Mouse (Mus musculus) kidney, embryonic 15.5 days (tissue): ENCODE results near the gene Vwc2. TPM values are rescaled to one million over a fixed set of nuclear protein-coding genes. Genes with fewer than 3 reads are reported as not detected.

Source experiments
- ATAC-seq: fragments of 200-750 bp; cut with Nextera tagmentation; replicated peaks from 2 replicates; pipeline ENCODE4 v1.8.0; 2017; ENCODE audit warnings: moderate TSS enrichment; ENCODE audit not compliant: low FRiP score
- H3K27ac ChIP-seq: fragments of 300-500 bp; sonication (generic); 2 replicates; pipeline ENCODE4 v1.5.1; 2015; ENCODE audit warnings: mild to moderate bottlenecking, inconsistent platforms
- H3K27me3 ChIP-seq: fragments of 300-500 bp; sonication (generic); 2 replicates; pipeline ENCODE4 v1.6.1; 2015; ENCODE audit warnings: inconsistent platforms
- H3K36me3 ChIP-seq: fragments of 300-500 bp; sonication (generic); 2 replicates; pipeline ENCODE4 v1.6.1; 2015; ENCODE audit warnings: inconsistent platforms
- H3K4me1 ChIP-seq: fragments of 300-500 bp; sonication (generic); 2 replicates; pipeline ENCODE4 v1.6.1; 2015; ENCODE audit warnings: inconsistent platforms
- H3K4me2 ChIP-seq: fragments of 300-500 bp; sonication (generic); 2 replicates; pipeline ENCODE4 v1.6.1; 2015; ENCODE audit warnings: moderate library complexity, mild to moderate bottlenecking, inconsistent platforms
- H3K4me3 ChIP-seq: fragments of 300-500 bp; sonication (generic); replicated peaks from 2 replicates; pipeline ENCODE4 v1.5.1; 2015; ENCODE audit warnings: mild to moderate bottlenecking, inconsistent platforms
- H3K9ac ChIP-seq: fragments of 300-500 bp; sonication (generic); 2 replicates; pipeline ENCODE4 v1.6.1; 2015; ENCODE audit warnings: mild to moderate bottlenecking, inconsistent platforms
- H3K9me3 ChIP-seq: fragments of 300-500 bp; sonication (generic); replicated peaks from 2 replicates; pipeline ENCODE4 v1.6.1; 2016; ENCODE audit warnings: inconsistent platforms
- WGBS: fragments of 180-500 bp; shearing (Covaris S2); methylation state at CpG from one replicate; pipeline ENCODE4 v1.1.7; 2015; ENCODE audit warnings: mixed read lengths; 5-methylcytosine and 5-hydroxymethylcytosine counted together
- polyA plus RNA-seq: library from polyadenylated mRNA; unstranded; fragments of >200 nt; fragmentation: Nextera tagmentation; extraction: Ambion mirVana; gene quantifications from 2 replicates; pipeline ENCODE4 v1.2.1, GENCODE M21; 2015

Vwc2 gene
- polyA plus RNA-seq, 1 experiment from 2014 or later = 1.3 TPM

DNA sequence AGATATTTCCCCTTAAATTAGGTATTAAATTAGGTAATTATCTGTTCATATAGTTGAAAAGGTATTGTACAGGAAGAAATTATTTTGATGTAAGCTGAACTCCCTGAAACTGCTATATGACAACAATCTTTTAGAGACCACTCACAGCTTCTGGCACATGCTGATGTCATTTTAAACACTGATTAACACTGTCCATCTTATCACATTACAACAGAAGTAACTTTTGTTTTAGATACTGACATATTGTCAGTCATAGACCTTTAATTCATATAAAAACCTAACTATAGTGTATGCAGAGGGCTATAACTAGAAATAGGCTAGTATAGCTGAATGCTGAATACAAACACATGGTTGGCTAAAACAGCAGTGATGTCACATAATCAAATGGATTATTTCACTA, 166.1 kb downstream of the Vwc2 start:
- Histone ChIP-seq H3K27me3 (no peaks in the 10 kb centered on the region), H3K4me3 (no peak overlapping the region), H3K9ac (no peak overlapping the region), H3K4me2 (no peak overlapping the region), H3K4me1 (no peaks in the 10 kb centered on the region), H3K27ac (no peak overlapping the region), H3K9me3 (no peaks in the 10 kb centered on the region), H3K36me3 (no peaks in the 10 kb centered on the region)
- ATAC-seq = no peak

DNA sequence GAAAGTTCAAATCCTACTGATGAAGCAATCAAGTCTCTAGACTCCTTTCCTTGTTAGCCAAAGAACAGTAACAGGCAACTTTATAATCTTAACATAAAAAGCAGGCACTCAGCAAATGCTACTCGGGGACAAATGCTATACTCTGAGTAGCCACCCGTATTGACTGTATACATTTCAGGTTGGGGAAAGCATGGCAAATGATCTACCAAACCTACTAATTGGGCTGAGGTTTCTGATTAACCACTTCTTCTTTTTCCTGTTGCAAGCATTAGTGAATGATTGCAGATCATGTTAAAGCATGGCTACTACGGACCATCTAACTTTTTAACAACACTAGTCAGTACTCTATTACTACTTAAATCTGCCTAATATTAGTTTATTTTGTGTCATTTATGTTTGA, 169.5 kb downstream of the Vwc2 start:
- Histone ChIP-seq H3K36me3 (no peaks in the 10 kb centered on the region), H3K4me2 (no peak overlapping the region), H3K4me1 (no peaks in the 10 kb centered on the region), H3K27ac (no peak overlapping the region), H3K4me3 (no peak overlapping the region), H3K27me3 (no peaks in the 10 kb centered on the region), H3K9ac (no peak overlapping the region), H3K9me3 (no peaks in the 10 kb centered on the region)
- 76% methylated on average over 3 of the region's 3 CpGs for WGBS
- peak; percentile 58; the same call in 1 of the 2 replicates for ATAC-seq
